Mouse (Mus musculus) lung, embryonic 16.5 days (tissue): Measurements from ENCODE around the gene Ikzf1. TPM values are rescaled to one million over a fixed set of nuclear protein-coding genes. Genes with fewer than 3 reads are reported as not detected.
A peak's percentile ranks its signal among the peaks of the same experiment; 100 is the strongest.

Source experiments
- ATAC-seq: fragments of 200-750 bp; cut with Nextera tagmentation; 2 replicates; pipeline ENCODE4 v1.8.0; 2017; ENCODE audit warnings: low read depth, mild to moderate bottlenecking, moderate library complexity
- H3K27ac ChIP-seq: fragments of 300-500 bp; sonication (generic); 2 replicates; pipeline ENCODE4 v1.5.1; 2014; ENCODE audit warnings: mild to moderate bottlenecking, control low read depth, low read length
- H3K27me3 ChIP-seq: fragments of 300-500 bp; sonication (generic); 2 replicates; pipeline ENCODE4 v1.6.1; 2014; ENCODE audit warnings: low read depth, low read length, mixed read lengths; ENCODE audit not compliant: control insufficient read depth, insufficient read depth
- H3K36me3 ChIP-seq: fragments of 300-500 bp; sonication (generic); 2 replicates; pipeline ENCODE4 v1.6.1; 2014; ENCODE audit warnings: low read length; ENCODE audit not compliant: control insufficient read depth, insufficient read depth
- H3K4me1 ChIP-seq: fragments of 300-500 bp; sonication (generic); replicated peaks from 2 replicates; pipeline ENCODE4 v1.6.1; 2014; ENCODE audit warnings: low read length, mixed read lengths; ENCODE audit not compliant: control insufficient read depth, insufficient read depth
- H3K4me2 ChIP-seq: fragments of 300-500 bp; sonication (generic); 2 replicates; pipeline ENCODE4 v1.6.1; 2014; ENCODE audit warnings: low read depth, low read length, control low read depth
- H3K4me3 ChIP-seq: fragments of 300-500 bp; sonication (generic); 2 replicates; pipeline ENCODE4 v1.5.1; 2014; ENCODE audit warnings: mild to moderate bottlenecking, low read length, control low read depth
- H3K9ac ChIP-seq: fragments of 300-500 bp; sonication (generic); 2 replicates; pipeline ENCODE4 v1.6.1; 2014; ENCODE audit warnings: low read length, control low read depth
- H3K9me3 ChIP-seq: fragments of 300-500 bp; sonication (generic); 2 replicates; pipeline ENCODE4 v1.6.1; 2016; ENCODE audit warnings: low read length; ENCODE audit not compliant: control insufficient read depth
- WGBS: fragments of 180-500 bp; shearing (Covaris S2); extraction: QIAGEN DNeasy Blood & Tissue Kit; methylation state at CpG from one replicate; pipeline ENCODE4 v1.1.7; 2014; 5-methylcytosine and 5-hydroxymethylcytosine counted together
- polyA plus RNA-seq: library from polyadenylated mRNA; unstranded; fragments of >200 nt; fragmentation: Nextera tagmentation; extraction: Ambion mirVana; gene quantifications from 2 replicates; pipeline ENCODE4 v1.2.1, GENCODE M21; 2015

The Ikzf1 gene
- polyA plus RNA-seq, 1 experiment from 2014 or later, result 2.0 TPM

- Histone ChIP-seq H3K4me2 (no peak overlapping the region), H3K4me1 (no peaks in the 10 kb centered on the region), H3K36me3 (no peaks in the 10 kb centered on the region), H3K9ac (no peak overlapping the region), H3K4me3 (no peak overlapping the region), H3K27ac (no peak overlapping the region), H3K9me3 (no peaks in the 10 kb centered on the region), H3K27me3 (no peaks in the 10 kb centered on the region)
- 85% methylated on average over 10 of the region's 10 CpGs for WGBS
- ATAC-seq, result no peak
Observed at GRCm38 (mm10) chr11:11727936-11728556, 43.2 kb downstream of the Ikzf1 start.

GRCm38 (mm10) chr11:11729216-11729615 lies 44.4 kb downstream of the Ikzf1 start:
- no peaks in the 10 kb centered on the region for H3K36me3 ChIP-seq
- 71% methylated on average over 6 of the region's 6 CpGs for WGBS
- H3K4me2 ChIP-seq, result no peak overlapping the region
- H3K4me3 ChIP-seq, result no peak overlapping the region
- no peak overlapping the region for H3K27ac ChIP-seq
- H3K9ac ChIP-seq, result no peak overlapping the region
- no peaks in the 10 kb centered on the region for H3K27me3 ChIP-seq
- ATAC-seq, result no peak
- 0 out of 2 replicates have a peak, but pooled peaks cover 3% of the 10 kb centered on the region for H3K4me1 ChIP-seq
- H3K9me3 ChIP-seq, result no peaks in the 10 kb centered on the region

GRCm38 (mm10) chr11:11730062-11730461 lies 45.3 kb downstream of the Ikzf1 start:
- Histone ChIP-seq H3K36me3 (no peaks in the 10 kb centered on the region), H3K4me2 (no peak overlapping the region), H3K9ac (no peak overlapping the region), H3K4me3 (no peak overlapping the region), H3K27ac (no peak overlapping the region), H3K27me3 (no peaks in the 10 kb centered on the region), H3K4me1 (0 out of 2 replicates have a peak, but pooled peaks cover 3% of the 10 kb centered on the region), H3K9me3 (no peaks in the 10 kb centered on the region)
- WGBS, result 62% methylated on average over 1 of the region's 1 CpGs
- no peak for ATAC-seq

DNA sequence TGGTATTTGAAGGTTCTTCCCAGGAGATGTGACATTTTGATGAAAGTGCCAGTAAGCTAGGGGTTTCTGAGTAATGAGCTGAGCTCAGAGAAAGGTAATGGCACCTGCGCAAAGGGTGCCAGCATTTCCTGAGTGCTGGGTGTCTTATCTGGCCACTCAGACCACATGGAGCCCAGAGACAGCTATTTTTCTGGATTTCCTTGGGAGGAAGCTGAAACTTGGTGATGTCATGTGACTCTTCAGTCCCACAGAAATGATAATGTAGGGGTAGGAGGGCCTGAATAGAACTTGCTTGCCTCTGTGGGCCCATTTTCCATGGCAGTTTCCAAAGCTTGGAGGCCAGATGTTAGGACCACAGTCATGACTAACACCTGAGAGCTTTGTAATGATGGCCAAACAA lies 46.9 kb downstream of the Ikzf1 start:
- WGBS, result 93% methylated on average over 1 of the region's 1 CpGs
- 0 out of 2 replicates have a peak, but pooled peaks cover 3% of the 10 kb centered on the region for H3K4me1 ChIP-seq
- H3K9ac ChIP-seq, result no peak overlapping the region
- no peak overlapping the region for H3K4me2 ChIP-seq
- H3K4me3 ChIP-seq, result no peak overlapping the region
- no peak for ATAC-seq
- no peaks in the 10 kb centered on the region for H3K36me3 ChIP-seq
- no peak overlapping the region for H3K27ac ChIP-seq
- no peaks in the 10 kb centered on the region for H3K27me3 ChIP-seq
- H3K9me3 ChIP-seq, result no peaks in the 10 kb centered on the region

DNA sequence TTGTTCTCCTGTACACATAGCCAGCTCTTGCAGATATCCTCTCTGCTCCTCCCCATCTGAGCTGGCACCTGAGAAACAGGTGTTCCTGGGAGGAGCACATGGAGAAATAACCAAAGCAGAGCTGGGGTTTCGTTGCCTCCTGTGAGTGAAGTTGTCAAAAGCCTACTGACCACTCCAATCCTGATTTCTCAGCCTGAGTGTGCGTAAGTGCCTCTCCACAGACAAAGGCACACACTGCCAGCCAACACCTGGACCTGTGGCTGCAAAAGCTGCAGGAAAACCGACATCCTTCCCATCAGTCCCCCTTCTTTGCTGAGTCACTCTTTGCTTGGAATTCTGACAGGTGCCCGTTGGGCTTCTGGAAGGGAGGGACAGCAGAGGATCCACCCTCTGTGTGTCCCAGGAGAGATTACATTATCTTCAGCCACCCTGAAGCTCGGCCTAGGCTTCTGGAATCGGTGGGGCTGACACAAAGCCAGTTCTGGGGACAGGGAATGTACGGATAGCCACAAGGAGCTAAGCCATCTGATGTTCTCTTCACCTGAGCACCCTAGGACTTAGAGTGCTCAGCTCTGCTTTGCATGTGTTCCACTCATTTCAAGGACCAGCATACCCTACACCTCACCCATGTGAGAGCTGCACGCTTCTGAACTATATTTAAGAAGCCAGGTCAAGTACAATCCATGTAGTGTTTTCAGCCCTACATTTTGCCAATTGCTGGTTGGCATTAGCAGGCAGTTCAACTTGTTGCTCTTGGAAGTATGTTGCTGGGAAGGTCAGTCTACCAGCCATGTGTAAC lies 48.4 kb downstream of the Ikzf1 start:
- 0 out of 2 replicates have a peak, but pooled peaks cover 3% of the 10 kb centered on the region for H3K4me1 ChIP-seq
- H3K27me3 ChIP-seq, result no peaks in the 10 kb centered on the region
- peak; percentile 73 for ATAC-seq

GRCm38 (mm10) chr11:11735155-11735554 lies 50.4 kb downstream of the Ikzf1 start:
- WGBS, result 77% methylated on average over 6 of the region's 6 CpGs
- Histone ChIP-seq H3K27ac (no peak overlapping the region), H3K36me3 (no peaks in the 10 kb centered on the region), H3K9ac (no peak overlapping the region), H3K4me1 (0 out of 2 replicates have a peak, but pooled peaks cover 3% of the 10 kb centered on the region), H3K27me3 (no peaks in the 10 kb centered on the region), H3K4me3 (no peak overlapping the region), H3K4me2 (no peak overlapping the region), H3K9me3 (no peaks in the 10 kb centered on the region)
- no peak for ATAC-seq

More for the DNA sequence above, 48.4 kb downstream of the Ikzf1 start:
- no peaks in the 10 kb centered on the region for H3K36me3 ChIP-seq
- no peak overlapping the region for H3K9ac ChIP-seq
- WGBS, result 45% methylated on average over 8 of the region's 8 CpGs
- H3K27ac ChIP-seq, result no peak overlapping the region
- no peak overlapping the region for H3K4me3 ChIP-seq
- H3K9me3 ChIP-seq, result no peaks in the 10 kb centered on the region
- no peak overlapping the region for H3K4me2 ChIP-seq

DNA sequence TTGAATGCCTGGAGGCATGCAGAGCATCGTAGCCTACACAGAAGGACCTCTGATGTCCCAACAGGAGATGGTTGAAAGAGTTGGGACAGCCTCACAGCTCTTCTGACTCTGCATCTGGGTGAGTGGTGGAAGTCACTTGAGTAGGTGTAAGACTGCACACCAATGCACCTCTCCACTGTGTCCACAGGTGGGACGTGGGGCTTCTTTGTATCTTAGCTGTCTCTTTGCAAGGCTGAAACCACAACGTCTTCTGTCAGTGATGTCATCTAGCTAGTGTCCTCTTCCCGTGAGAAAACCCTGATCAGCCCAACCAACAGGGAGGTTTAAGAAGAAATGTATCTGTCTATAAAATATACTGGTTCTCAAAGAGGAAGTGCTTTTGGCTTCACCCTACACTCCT lies 52.1 kb downstream of the Ikzf1 start:
- Histone ChIP-seq H3K4me1 (0 out of 2 replicates have a peak, but pooled peaks cover 3% of the 10 kb centered on the region), H3K27ac (no peak overlapping the region), H3K9me3 (no peaks in the 10 kb centered on the region), H3K27me3 (no peaks in the 10 kb centered on the region), H3K4me3 (no peak overlapping the region), H3K36me3 (no peaks in the 10 kb centered on the region), H3K4me2 (no peak overlapping the region), H3K9ac (no peak overlapping the region)
- WGBS, result 74% methylated on average over 4 of the region's 4 CpGs
- no peak for ATAC-seq

DNA sequence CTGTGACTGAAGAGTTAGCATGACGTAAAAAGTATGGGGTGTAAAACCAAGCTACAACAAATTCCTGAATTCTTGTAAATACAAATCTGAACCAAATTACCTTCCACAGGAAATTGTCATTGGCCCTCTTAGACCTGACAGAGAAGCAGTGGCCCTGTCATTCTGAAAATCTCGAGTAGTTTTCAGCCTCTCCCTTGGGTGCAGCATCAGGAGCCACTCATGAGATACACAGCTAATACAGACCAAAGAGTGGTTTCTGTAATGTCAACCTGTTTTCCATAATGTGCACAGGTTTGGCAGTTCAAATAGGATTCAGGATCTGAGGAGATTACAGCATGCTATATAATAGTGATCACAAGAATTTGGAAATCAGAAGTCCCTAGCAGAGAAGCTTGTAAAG lies 52.8 kb downstream of the Ikzf1 start:
- H3K27ac ChIP-seq, result no peak overlapping the region
- H3K4me1 ChIP-seq, result 0 out of 2 replicates have a peak, but pooled peaks cover 3% of the 10 kb centered on the region
- WGBS, result 53% methylated on average over 2 of the region's 2 CpGs
- no peak for ATAC-seq
- no peak overlapping the region for H3K9ac ChIP-seq
- no peaks in the 10 kb centered on the region for H3K27me3 ChIP-seq
- no peaks in the 10 kb centered on the region for H3K9me3 ChIP-seq
- H3K36me3 ChIP-seq, result no peaks in the 10 kb centered on the region
- no peak overlapping the region for H3K4me3 ChIP-seq
- H3K4me2 ChIP-seq, result no peak overlapping the region

- Histone ChIP-seq H3K36me3 (no peaks in the 10 kb centered on the region), H3K9me3 (no peaks in the 10 kb centered on the region), H3K27ac (no peak overlapping the region), H3K27me3 (no peaks in the 10 kb centered on the region), H3K9ac (no peak overlapping the region), H3K4me3 (no peak overlapping the region), H3K4me2 (no peak overlapping the region), H3K4me1 (no peaks in the 10 kb centered on the region)
- 89% methylated on average over 3 of the region's 3 CpGs for WGBS
- ATAC-seq, result no peak
Observed at GRCm38 (mm10) chr11:11739054-11739453, 54.3 kb downstream of the Ikzf1 start.
